Mouse (Mus musculus) naive thymus-derived CD4-positive, alpha-beta T cell, adult 5 months (primary cell): ENCODE measurements around the gene Mup5. TPM values are rescaled to one million over a fixed set of nuclear protein-coding genes. Genes with fewer than 3 reads are reported as not detected.

Experiments used
- polyA plus RNA-seq: library from polyadenylated mRNA; unstranded; fragments of 100-300 nt; shearing (Covaris generic); gene quantifications from one replicate; pipeline ENCODE4 v1.2.1, GENCODE M21; 2017

Gene Mup5
- not detected for polyA plus RNA-seq

DNA sequence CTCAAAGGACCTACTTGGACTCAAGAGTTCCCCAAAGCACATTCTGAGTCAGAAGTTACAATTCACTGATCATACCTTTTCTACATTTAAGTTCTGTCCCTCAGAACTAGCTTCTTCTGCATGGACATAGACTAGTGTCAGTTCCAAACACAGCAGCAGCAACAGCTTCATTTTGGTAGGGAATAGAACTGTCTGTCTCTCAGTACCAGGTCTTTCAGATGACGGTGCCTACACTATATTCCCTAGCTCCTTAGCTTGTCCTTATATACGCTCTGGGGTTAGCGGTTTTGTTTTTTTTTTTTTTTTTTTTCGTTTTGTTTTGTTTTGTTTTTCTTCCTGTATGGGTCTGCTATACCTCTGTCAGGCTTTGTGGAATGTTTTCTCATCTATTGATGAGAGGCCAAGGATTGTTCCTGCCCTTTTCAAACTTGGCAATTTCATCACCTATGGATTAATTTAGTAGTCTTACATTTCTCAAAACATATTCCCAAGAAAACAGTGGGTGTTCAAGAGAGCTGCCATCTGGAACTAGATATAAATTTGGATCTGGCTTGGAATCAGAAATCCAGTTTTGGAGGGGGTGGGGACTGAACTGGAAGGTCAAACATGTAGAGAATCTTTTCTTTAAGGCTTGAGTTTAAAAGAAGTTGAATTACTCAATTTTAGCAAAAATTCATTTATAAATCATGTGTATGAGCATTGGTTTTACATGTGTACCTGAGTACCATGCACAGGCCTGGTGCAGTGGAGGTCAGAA is at the start of gene Mup5:
Gene Mup5 (minus strand): TSS at position 282 of the 757 bp plus-strand sequence.

DNA sequence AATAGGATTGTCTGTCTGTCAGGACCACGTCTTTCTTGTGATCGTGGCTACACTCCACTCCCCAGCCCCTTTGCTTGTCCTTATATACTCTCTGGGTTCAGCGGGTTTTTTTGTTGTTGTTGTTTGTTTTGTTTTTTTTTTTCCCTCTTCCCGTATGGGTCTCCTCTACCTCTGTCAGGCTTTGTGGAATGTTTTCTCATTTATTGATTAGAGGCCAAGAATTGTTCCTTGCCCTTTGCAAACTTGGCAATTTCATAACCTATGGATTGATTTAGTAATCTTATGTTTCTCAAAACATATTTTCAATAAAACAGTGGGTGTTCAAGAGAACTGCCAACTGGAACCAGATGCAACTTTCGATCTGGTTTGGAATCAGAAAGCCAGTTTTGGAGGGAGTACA is 52.9 kb downstream of the Mup5 start, which contains the start of gene Mup19:
Gene Mup19 (minus strand): TSS at position 101 of the 400 bp plus-strand sequence.

Other genes with a start within 250 kb of the Mup5 start
- not detected for gene Mup17, start 239.4 kb downstream of the Mup5 start, polyA plus RNA-seq
- not detected for gene Mup18, start 161.1 kb downstream of the Mup5 start, polyA plus RNA-seq
- not detected for gene Mup19, start 53.0 kb downstream of the Mup5 start, polyA plus RNA-seq
- not detected for gene Mup20, start 218.9 kb upstream of the Mup5 start, polyA plus RNA-seq